Mouse (Mus musculus): Measurements from ENCODE around the gene Pex5l.
A peak's percentile ranks its signal among the peaks of the same experiment; 100 is the strongest.

Gene Pex5l

DNA sequence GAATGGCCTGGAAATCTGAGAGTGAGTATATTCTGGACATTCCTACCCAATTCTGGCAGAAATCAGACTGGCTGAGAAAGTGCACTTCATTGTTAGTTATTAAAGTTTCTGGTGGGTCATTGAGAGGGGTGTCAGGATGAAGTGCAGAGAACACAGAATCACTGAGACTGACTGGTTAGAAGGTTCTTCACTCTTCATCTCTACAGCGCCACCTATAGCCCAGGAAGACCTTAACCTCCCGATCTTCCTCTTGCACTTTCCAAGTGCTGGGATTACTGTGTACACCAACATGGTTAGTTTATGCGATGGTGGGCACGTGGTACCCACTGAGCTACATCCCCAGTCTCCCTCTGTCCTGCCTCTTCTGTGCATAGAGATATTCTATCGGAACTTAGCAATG lies 195.6 kb downstream of the Pex5l start:
- no peak for DNase-seq (ENCODE audit: low read depth, low spot score)

DNA sequence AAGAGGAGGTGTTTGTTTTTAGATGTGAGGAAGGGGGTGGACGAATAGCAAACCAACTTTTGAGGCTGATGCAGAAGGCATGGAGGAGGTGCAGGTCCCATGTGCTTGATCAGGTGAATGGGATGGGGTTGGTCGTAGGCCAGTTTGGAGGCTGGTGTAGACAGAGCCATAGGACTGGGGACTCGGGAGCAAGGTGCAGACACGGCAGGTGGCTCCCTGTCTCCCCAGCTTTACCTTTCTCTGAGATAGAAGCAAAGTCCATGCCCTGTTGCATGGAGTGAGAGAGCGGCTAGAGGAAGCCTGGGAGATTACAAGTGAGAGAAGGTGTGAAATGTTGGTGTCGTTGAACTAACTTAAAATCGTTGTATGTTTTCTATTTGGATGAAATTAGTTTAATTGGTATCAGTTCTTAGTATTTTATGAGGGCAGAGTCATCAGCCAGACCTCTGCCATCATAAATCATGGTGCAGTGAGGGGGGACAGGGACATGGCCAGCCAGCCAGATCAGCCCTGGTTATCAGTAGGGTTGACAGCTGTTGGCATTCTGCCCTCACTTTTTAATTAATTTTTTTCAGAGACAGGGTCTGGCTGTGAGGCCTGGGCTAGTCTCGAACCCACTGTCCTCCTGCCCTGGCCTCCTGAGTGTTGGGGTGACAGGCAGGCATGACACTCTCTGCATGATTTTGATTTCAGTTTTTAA lies 203.1 kb downstream of the Pex5l start:
- no peak for DNase-seq (ENCODE audit: low read depth, low spot score)

DNA sequence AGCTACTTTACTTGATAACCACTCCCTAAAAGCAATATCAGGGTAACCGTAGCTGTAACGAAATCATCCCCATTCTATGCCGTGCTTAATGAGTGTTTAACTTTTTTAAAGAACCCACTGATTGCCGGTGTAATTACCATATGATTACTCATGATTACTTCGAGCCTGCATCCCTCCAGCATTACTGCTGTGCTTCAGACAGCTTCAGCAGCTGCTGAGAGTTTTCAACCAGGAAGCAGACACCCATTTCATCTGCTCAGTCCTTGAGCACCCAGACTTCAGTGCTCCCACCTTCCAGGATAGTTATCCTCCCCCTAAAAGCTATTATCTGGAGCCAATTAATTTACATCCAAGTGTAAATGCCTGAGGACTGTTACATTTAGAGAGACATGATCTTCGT lies 218.9 kb downstream of the Pex5l start:
- no peak for DNase-seq (ENCODE audit: low read depth, low spot score)

DNA sequence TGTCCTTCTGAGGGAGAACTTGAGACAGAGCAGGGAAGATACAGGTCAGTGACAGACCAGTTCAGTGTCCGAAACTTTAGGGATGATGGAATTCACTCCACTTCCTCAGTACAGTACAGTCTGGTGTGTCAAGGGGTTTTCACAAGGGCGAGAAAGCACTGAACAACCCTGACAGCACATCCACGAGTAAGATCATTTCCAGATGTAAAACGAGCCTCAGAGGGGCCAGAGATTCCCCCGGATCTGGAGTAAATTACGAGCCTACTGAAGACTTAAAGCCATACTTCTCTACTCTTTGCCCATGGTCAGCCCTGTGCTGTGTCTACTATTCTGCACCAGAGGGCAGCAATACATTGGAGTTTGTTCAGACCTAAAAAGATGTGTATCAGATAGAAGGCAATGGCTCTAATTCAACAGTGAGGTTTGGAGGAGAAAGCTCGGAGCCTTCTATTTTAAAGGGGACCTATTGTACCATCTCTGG lies 232.9 kb downstream of the Pex5l start:
- peak; percentile 32 for DNase-seq (ENCODE audit: low read depth, low spot score)

DNA sequence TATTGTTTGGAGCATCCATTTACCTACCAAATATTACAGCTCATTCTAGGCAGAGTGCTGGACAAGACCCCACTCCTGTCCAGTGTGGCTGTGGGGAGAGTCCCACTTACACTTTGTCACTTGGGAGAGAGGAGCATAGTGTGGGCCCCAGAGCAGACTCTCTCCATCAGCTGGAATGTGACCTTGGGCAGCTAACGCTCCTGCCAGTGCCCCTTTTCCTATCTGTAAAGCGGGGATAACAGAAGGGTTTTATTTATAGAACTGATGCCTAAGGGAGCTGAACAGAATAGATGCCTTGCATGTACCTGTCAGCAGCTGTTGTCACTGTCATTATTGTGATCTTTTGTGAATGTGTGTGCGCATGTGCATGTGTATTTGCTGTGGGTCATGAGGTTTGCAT lies 234.6 kb downstream of the Pex5l start:
- no peak for DNase-seq (ENCODE audit: low read depth, low spot score)

DNA sequence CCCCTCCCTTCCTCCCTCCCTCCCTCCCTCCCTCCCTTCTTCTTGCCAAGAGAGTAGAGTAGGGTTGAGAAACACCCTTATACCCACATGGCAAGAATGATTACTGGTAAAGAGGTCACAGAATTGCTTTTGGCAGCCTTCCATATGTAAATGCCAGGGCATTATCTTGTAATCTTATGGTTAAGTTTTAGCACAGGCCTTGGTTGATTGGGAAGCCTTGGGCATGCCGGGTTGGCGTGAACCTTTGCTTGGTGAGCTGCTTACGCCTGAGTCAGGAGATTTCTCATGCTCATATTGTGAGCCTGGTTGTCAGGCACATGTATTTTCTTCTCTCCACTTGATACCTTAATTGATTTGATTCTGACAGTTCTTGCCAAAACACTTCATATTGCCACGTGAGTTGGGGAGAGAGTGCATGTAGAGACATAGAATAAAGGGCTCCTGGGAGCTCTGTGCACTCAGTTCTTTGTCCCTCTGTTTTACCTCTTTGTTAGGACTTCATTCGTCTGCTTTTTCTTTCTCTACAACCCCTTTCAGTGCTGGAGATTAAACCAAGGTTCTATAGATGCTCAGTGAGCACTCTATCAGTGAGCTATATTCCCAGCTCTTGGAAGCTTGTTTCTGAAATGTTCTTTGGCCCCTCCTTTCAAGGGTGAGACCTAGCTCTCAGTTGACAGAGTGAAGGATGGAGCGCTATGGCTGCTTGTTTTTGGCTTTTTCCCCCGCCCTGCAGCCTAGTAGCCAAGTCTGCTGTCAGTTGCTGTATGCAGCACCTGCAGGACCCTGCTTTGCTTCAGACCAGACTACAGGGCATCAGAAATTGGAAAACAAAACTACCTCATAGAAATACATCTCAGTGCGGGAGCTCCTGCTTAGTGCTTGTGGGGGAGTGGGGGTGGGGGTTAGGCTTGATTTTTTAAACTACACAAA lies 236.9 kb downstream of the Pex5l start:
- no peak for DNase-seq (ENCODE audit: low read depth, low spot score)

DNA sequence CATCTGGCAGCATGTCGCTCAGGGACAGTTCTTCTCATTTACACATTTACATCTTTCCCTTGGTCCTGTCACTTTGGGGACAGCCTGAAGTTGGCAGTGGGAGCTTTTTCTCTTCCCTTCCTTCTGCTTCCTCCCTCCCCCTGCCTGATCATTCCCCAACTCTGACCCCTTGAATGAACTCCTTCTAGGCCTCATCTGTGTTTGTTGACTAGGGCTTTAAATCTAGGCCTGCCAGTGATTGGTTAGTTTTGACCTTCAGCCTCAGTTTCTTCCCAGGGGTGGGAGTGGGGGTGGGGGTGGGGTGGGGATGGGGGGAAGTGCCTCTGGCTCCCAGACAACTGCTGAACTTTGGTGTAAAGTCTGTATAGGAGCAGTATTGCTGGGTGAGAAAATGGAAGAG lies 238.4 kb downstream of the Pex5l start:
- DNase-seq (ENCODE audit: low read depth, low spot score), result no peak

DNA sequence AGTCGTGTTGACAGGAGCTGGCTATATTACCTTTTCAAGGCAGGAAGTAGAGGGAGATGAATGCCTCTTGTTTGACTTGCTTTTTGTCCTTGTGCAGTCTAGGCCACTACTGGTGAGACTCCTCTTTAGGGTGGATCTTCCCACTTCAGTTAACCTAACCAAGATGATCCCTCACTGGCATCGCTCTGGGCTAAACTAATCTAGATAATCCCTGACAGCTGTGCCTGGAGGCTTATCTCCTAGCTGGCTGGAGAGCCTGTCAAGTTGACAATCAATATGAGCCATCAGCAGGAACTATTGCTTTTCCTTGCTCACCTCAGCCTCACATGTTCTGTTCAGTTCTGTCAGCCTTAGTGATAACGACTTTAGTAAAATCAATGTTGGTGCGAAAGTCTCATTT lies 239.6 kb downstream of the Pex5l start:
- DNase-seq (ENCODE audit: low read depth, low spot score), result no peak
